Mouse (Mus musculus): ENCODE data around the gene Nim1k. TPM values are rescaled to one million over a fixed set of nuclear protein-coding genes. Genes with fewer than 3 reads are reported as not detected.
"Not testable (repeated sequence)": the region's sequence is repeated elsewhere in the genome, so short reads cannot be mapped to it uniquely, and the experiment has no call there.

Nim1k gene
- polyA plus RNA-seq, 1 experiment, result 0.62 TPM

- 59% methylated on average over 10 of the region's 10 CpGs for WGBS
- H3K4me3 ChIP-seq (replicated peaks; ENCODE audit: extremely low read depth, low read depth, low read length), result no peak overlapping the region
- H3K4me1 ChIP-seq (ENCODE audit: control insufficient read depth, insufficient read depth, low read length), result peaks cover 2% of the 10 kb centered on the region; the same call in 1 of the 2 replicates
- DNase-seq, result no peak
- TF ChIP-seq CTCF (IDR thresholded peaks at IDR 0.05; ENCODE audit: insufficient read depth, low read length), result no peak
- no peak for TF ChIP-seq POLR2A (IDR thresholded peaks at IDR 0.05; ENCODE audit: borderline replicate concordance, extremely low read depth, low read depth, low read length)
These were observed 45.4 kb downstream of the Nim1k start for GRCm38 (mm10) chr13:119710268-119710610.

GRCm38 (mm10) chr13:119709388-119710267, 46.1 kb downstream of the Nim1k start:
- H3K4me3 ChIP-seq (replicated peaks; ENCODE audit: extremely low read depth, low read depth, low read length), result no peak overlapping the region
- peaks cover 2% of the 10 kb centered on the region; the same call in 1 of the 2 replicates for H3K4me1 ChIP-seq (ENCODE audit: control insufficient read depth, insufficient read depth, low read length)
- no peak for DNase-seq
- WGBS, result 61% methylated on average over 8 of the region's 8 CpGs
- TF ChIP-seq POLR2A (IDR thresholded peaks at IDR 0.05; ENCODE audit: borderline replicate concordance, extremely low read depth, low read depth, low read length) (no peak), CTCF (IDR thresholded peaks at IDR 0.05; ENCODE audit: insufficient read depth, low read length) (no peak)

- no peak overlapping the region for H3K4me3 ChIP-seq (replicated peaks; ENCODE audit: extremely low read depth, low read depth, low read length)
- peaks cover 2% of the 10 kb centered on the region; the same call in 1 of the 2 replicates for H3K4me1 ChIP-seq (ENCODE audit: control insufficient read depth, insufficient read depth, low read length)
- DNase-seq, result no peak
- 62% methylated on average over 5 of the region's 5 CpGs for WGBS
- TF ChIP-seq CTCF (IDR thresholded peaks at IDR 0.05; ENCODE audit: insufficient read depth, low read length), result no peak
- TF ChIP-seq POLR2A (IDR thresholded peaks at IDR 0.05; ENCODE audit: borderline replicate concordance, extremely low read depth, low read depth, low read length), result no peak
These were observed 46.7 kb downstream of the Nim1k start for GRCm38 (mm10) chr13:119708941-119709340.

- TF ChIP-seq POLR2A (IDR thresholded peaks at IDR 0.05; ENCODE audit: borderline replicate concordance, extremely low read depth, low read depth, low read length) (no peak), CTCF (IDR thresholded peaks at IDR 0.05; ENCODE audit: insufficient read depth, low read length) (no peak)
- Histone ChIP-seq H3K4me3 (replicated peaks; ENCODE audit: extremely low read depth, low read depth, low read length) (no peak overlapping the region), H3K4me1 (ENCODE audit: control insufficient read depth, insufficient read depth, low read length) (peaks cover 2% of the 10 kb centered on the region; the same call in 1 of the 2 replicates)
- DNase-seq, result no peak
- 59% methylated on average over 6 of the region's 6 CpGs for WGBS
These were observed 47.8 kb downstream of the Nim1k start for GRCm38 (mm10) chr13:119707906-119708305.

GRCm38 (mm10) chr13:119706953-119707352, 48.7 kb downstream of the Nim1k start:
- 54% methylated on average over 7 of the region's 7 CpGs for WGBS
- DNase-seq, result no peak
- Histone ChIP-seq H3K4me3 (replicated peaks; ENCODE audit: extremely low read depth, low read depth, low read length) (no peak overlapping the region), H3K4me1 (ENCODE audit: control insufficient read depth, insufficient read depth, low read length) (peaks cover 2% of the 10 kb centered on the region; the same call in 1 of the 2 replicates)
- TF ChIP-seq POLR2A (IDR thresholded peaks at IDR 0.05; ENCODE audit: borderline replicate concordance, extremely low read depth, low read depth, low read length), result no peak

GRCm38 (mm10) chr13:119706278-119706880, 49.3 kb downstream of the Nim1k start:
- 74% methylated on average over 8 of the region's 8 CpGs for WGBS
- H3K4me3 ChIP-seq (replicated peaks; ENCODE audit: extremely low read depth, low read depth, low read length); DNase-seq: not testable (repeated sequence)

GRCm38 (mm10) chr13:119704280-119704679, 51.4 kb downstream of the Nim1k start:
- Histone ChIP-seq H3K4me3 (replicated peaks; ENCODE audit: extremely low read depth, low read depth, low read length) (no peak overlapping the region), H3K4me1 (ENCODE audit: control insufficient read depth, insufficient read depth, low read length) (no peaks in the 10 kb centered on the region; the same call in 1 of the 2 replicates)
- DNase-seq, result no peak
- no peak for TF ChIP-seq CTCF (IDR thresholded peaks at IDR 0.05; ENCODE audit: insufficient read depth, low read length)
- TF ChIP-seq POLR2A (IDR thresholded peaks at IDR 0.05; ENCODE audit: borderline replicate concordance, extremely low read depth, low read depth, low read length), result no peak
- WGBS, result 71% methylated on average over 7 of the region's 7 CpGs

More at GRCm38 (mm10) chr13:119706278-119706880, 49.3 kb downstream of the Nim1k start:
- H3K4me1 ChIP-seq (ENCODE audit: control insufficient read depth, insufficient read depth, low read length), result not testable (repeated sequence)

GRCm38 (mm10) chr13:119698436-119698835, 57.2 kb downstream of the Nim1k start:
- peaks cover 8% of the 10 kb centered on the region for H3K4me1 ChIP-seq (ENCODE audit: control insufficient read depth, insufficient read depth, low read length)
- TF ChIP-seq CTCF (IDR thresholded peaks at IDR 0.05; ENCODE audit: insufficient read depth, low read length) (no peak), POLR2A (IDR thresholded peaks at IDR 0.05; ENCODE audit: borderline replicate concordance, extremely low read depth, low read depth, low read length) (no peak)
- WGBS, result 86% methylated on average over 4 of the region's 4 CpGs
- no peak overlapping the region for H3K4me3 ChIP-seq (replicated peaks; ENCODE audit: extremely low read depth, low read depth, low read length)
- DNase-seq, result no peak

GRCm38 (mm10) chr13:119696496-119696895, 59.2 kb downstream of the Nim1k start:
- peaks cover 12% of the 10 kb centered on the region for H3K4me1 ChIP-seq (ENCODE audit: control insufficient read depth, insufficient read depth, low read length)
- TF ChIP-seq CTCF (IDR thresholded peaks at IDR 0.05; ENCODE audit: insufficient read depth, low read length) (no peak), POLR2A (IDR thresholded peaks at IDR 0.05; ENCODE audit: borderline replicate concordance, extremely low read depth, low read depth, low read length) (no peak)
- H3K4me3 ChIP-seq (replicated peaks; ENCODE audit: extremely low read depth, low read depth, low read length), result no peak overlapping the region
- DNase-seq, result no peak
- 69% methylated on average over 1 of the region's 1 CpGs for WGBS

GRCm38 (mm10) chr13:119695676-119696075, 60.0 kb downstream of the Nim1k start:
- 69% methylated on average over 4 of the region's 4 CpGs for WGBS
- no peak overlapping the region for H3K4me3 ChIP-seq (replicated peaks; ENCODE audit: extremely low read depth, low read depth, low read length)

GRCm38 (mm10) chr13:119691958-119692357, 63.7 kb downstream of the Nim1k start:
- not testable (repeated sequence) for H3K4me3 ChIP-seq (replicated peaks; ENCODE audit: extremely low read depth, low read depth, low read length); DNase-seq
- peaks cover 12% of the 10 kb centered on the region for H3K4me1 ChIP-seq (ENCODE audit: control insufficient read depth, insufficient read depth, low read length)
- WGBS, result 77% methylated on average over 3 of the region's 3 CpGs

More at GRCm38 (mm10) chr13:119695676-119696075, 60.0 kb downstream of the Nim1k start:
- H3K4me1 ChIP-seq (ENCODE audit: control insufficient read depth, insufficient read depth, low read length), result peaks cover 16% of the 10 kb centered on the region
- TF ChIP-seq CTCF (IDR thresholded peaks at IDR 0.05; ENCODE audit: insufficient read depth, low read length), result no peak
- TF ChIP-seq POLR2A (IDR thresholded peaks at IDR 0.05; ENCODE audit: borderline replicate concordance, extremely low read depth, low read depth, low read length), result no peak
- DNase-seq, result no peak

All from lung, adult 2 months (tissue).